Mouse (Mus musculus): ENCODE data around the gene Ostm1.

The Ostm1 gene

GRCm38 (mm10) chr10:42625907-42626306, 42.3 kb downstream of the Ostm1 start:
- no peak for DNase-seq (ENCODE audit: low spot score in 2 of 2)

GRCm38 (mm10) chr10:42630596-42631355, 47.2 kb downstream of the Ostm1 start:
- no peak for DNase-seq (ENCODE audit: low spot score in 2 of 2)

GRCm38 (mm10) chr10:42631754-42632452, 48.3 kb downstream of the Ostm1 start:
- DNase-seq (ENCODE audit: low spot score in 2 of 2): no peak

GRCm38 (mm10) chr10:42632453-42633360, 49.1 kb downstream of the Ostm1 start:
- no peak for DNase-seq (ENCODE audit: low spot score in 2 of 2)

- no peak for DNase-seq (ENCODE audit: low spot score in 2 of 2)
Observed at GRCm38 (mm10) chr10:42633361-42634121, 49.9 kb downstream of the Ostm1 start.

GRCm38 (mm10) chr10:42634122-42634720, 50.6 kb downstream of the Ostm1 start:
- DNase-seq (ENCODE audit: low spot score in 2 of 2): no peak

- no peak for DNase-seq (ENCODE audit: low spot score in 2 of 2)
Observed at GRCm38 (mm10) chr10:42635046-42635445, 51.4 kb downstream of the Ostm1 start.

- no peak for DNase-seq (ENCODE audit: low spot score in 2 of 2)
Observed at GRCm38 (mm10) chr10:42635566-42636359, 52.1 kb downstream of the Ostm1 start.

- DNase-seq (ENCODE audit: low spot score in 2 of 2): no peak
Observed at GRCm38 (mm10) chr10:42636360-42637182, 52.9 kb downstream of the Ostm1 start.

- peak in 1 of 2 experiments; percentile 31 for DNase-seq (ENCODE audit: low spot score in 2 of 2)
Observed at GRCm38 (mm10) chr10:42637183-42637788, 53.7 kb downstream of the Ostm1 start.

GRCm38 (mm10) chr10:42639856-42640255, 56.2 kb downstream of the Ostm1 start:
- no peak for DNase-seq (ENCODE audit: low spot score in 2 of 2)

GRCm38 (mm10) chr10:42643638-42644037, 60.0 kb downstream of the Ostm1 start:
- DNase-seq (ENCODE audit: low spot score in 2 of 2): no peak

GRCm38 (mm10) chr10:42646340-42646739, 62.7 kb downstream of the Ostm1 start:
- DNase-seq (ENCODE audit: low spot score in 2 of 2): no peak

- no peak for DNase-seq (ENCODE audit: low spot score in 2 of 2)
Observed at GRCm38 (mm10) chr10:42661916-42662315, 78.3 kb downstream of the Ostm1 start.

GRCm38 (mm10) chr10:42669970-42670369, 86.3 kb downstream of the Ostm1 start:
- no peak for DNase-seq (ENCODE audit: low spot score in 2 of 2)

GRCm38 (mm10) chr10:42672798-42673197, 89.2 kb downstream of the Ostm1 start:
- no peak for DNase-seq (ENCODE audit: low spot score in 2 of 2)

GRCm38 (mm10) chr10:42675571-42675970, 91.9 kb downstream of the Ostm1 start:
- DNase-seq (ENCODE audit: low spot score in 2 of 2): no peak

- DNase-seq (ENCODE audit: low spot score in 2 of 2): no peak
Observed at GRCm38 (mm10) chr10:42678331-42678730, 94.7 kb downstream of the Ostm1 start.
